Mouse (Mus musculus): ENCODE results near the gene Nxf2. TPM values are rescaled to one million over a fixed set of nuclear protein-coding genes. Genes with fewer than 3 reads are reported as not detected.

Gene Nxf2
- polyA plus RNA-seq, 1 experiment from 2014 or later: 0.68 TPM

Other genes starting within 250 kb of the Nxf2 start
- gene Armcx1, start 246.8 kb downstream of the Nxf2 start, polyA plus RNA-seq (2015; fragmentation: Nextera tagmentation; extraction: Ambion mirVana): 12.7 and 14.2 TPM in 2 replicates
- 10.7 and 10.8 TPM in 2 replicates for gene Armcx6, start 213.3 kb downstream of the Nxf2 start, polyA plus RNA-seq (2015; fragmentation: Nextera tagmentation; extraction: Ambion mirVana)
- gene Armcx3, start 208.2 kb downstream of the Nxf2 start, polyA plus RNA-seq (2015; fragmentation: Nextera tagmentation; extraction: Ambion mirVana): 25.7 and 26.4 TPM in 2 replicates
- 14.3 and 14.7 TPM in 2 replicates for gene Armcx2, start 155.5 kb downstream of the Nxf2 start, polyA plus RNA-seq (2015; fragmentation: Nextera tagmentation; extraction: Ambion mirVana)
- 3.9 and 4.0 TPM in 2 replicates for gene Zmat1, start 44.5 kb upstream of the Nxf2 start, polyA plus RNA-seq (2015; fragmentation: Nextera tagmentation; extraction: Ambion mirVana)
- gene Gm15023, start 212.9 kb upstream of the Nxf2 start, polyA plus RNA-seq (2015; fragmentation: Nextera tagmentation; extraction: Ambion mirVana): 0.18 TPM in 1 of 2 replicates, not detected in the other
- gene Tceal6, start 245.9 kb upstream of the Nxf2 start, polyA plus RNA-seq (2015; fragmentation: Nextera tagmentation; extraction: Ambion mirVana): 0.21 TPM in 1 of 2 replicates, not detected in the other